Mouse (Mus musculus) embryo, embryonic 9.5 days (tissue): ENCODE results near the gene Enc1.

ENCODE experiments used
- DNase-seq: peaks from one replicate; pipeline ENCODE4 v3.0.0-alpha.2; 2017; ENCODE audit errors: extremely low spot score

Enc1 gene

DNA sequence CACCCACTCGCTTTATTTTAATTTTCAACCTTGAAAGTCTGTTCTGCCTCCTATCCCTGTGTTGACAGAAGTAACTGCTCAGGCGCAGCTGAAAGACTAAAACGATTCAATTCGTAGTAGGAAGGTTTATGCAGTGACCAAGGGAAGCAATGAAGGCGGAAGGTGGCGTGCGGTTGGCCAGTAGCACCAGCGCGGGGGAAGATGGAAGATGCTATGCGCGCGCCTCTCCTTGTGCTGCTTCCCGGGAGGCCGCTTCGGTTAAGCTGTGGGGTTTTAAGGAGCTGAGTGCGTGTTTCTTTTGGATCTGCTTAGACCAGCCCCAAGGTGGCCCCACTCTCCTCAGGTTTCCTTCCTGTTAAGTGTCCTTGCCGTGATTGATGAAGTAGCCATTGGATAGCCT lies 15.8 kb upstream of the Enc1 start:
- no peak for DNase-seq

DNA sequence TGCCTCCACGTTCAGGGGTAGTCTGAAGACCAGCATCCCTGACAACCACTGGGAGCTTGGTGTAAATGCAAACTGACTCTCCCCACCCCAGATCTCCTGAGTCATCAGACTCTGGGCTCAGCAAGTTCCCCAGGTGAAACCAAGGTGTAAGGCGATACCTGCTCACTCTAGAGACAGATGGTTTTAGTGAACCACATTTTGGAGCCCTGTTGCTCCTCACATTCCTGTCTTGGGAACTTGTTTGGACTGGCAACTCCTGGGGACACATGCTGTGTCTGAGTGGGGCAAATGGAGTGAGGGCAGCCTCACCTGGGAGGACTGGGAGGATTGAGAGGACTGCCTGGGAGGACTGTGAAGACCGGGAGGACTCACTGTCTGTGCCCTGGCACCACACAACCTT lies 13.1 kb upstream of the Enc1 start:
- DNase-seq, result no peak

DNA sequence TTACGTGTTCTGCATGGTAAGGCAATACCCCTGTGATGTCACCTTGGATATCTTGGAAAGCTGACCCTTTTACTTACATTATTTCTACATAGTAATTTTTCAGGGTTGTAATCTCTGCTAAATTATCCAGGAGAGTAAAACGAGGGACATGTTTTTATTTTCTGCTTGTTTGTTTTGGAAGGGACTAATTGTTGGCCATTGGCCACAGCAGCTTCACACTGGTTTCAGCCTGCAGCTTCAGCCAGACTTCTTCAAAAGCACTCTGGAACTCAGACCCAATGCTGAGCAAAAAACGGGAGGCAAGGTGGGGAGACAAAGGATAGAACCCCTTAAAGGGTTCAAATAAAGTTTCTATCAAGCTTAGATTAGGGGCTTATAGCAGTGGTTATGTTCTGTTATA lies 10.8 kb upstream of the Enc1 start:
- DNase-seq, result no peak

DNA sequence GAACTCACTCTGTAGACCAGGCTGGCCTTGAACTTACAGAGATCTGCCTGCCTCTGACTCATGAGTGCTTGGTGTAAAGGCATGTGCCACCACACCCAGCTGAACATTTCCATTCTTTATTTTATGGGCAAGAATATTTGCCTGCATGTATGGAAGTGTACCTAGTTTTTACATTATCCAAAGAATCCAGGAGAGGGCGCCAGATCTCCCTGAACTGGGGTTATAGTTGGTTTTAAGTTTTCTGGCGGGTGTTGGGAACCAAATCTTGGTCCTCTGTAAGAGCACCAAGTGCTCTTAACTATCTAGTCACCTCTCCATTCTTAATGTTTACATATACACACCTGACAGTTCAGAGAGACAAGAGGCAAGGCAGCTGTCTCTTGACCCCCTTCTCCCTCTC lies 7.8 kb upstream of the Enc1 start:
- DNase-seq, result no peak

DNA sequence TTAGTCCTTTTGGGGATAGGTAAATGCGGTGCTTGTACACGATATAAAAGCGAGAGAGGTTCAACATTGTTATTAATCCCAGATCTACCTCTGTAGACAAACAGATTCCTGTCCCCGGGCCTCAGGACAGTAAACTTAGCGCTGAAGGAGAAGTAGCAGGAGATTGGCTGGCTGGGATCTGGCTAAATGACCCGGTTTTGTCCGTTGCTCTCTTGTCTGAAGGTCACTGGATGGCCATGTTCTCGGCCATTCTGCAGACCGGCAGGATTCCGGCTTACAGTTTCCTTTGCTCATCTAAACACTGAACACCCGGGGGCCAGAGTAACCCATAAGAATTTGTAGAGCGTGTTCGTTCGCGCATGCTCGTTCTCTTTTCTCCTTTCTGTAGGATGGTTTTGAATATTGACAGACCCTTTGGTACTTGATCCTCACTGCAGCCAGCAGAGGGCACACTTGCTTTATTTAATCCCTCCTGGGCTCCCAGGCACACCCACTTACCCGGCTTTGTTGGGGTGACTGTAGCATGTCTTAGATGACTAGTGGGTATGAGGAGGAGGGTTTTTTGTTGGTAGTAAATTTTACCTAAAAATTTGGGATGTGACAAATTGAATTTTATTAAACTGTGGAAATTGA lies 6.0 kb upstream of the Enc1 start:
- DNase-seq, result peak; percentile 83

DNA sequence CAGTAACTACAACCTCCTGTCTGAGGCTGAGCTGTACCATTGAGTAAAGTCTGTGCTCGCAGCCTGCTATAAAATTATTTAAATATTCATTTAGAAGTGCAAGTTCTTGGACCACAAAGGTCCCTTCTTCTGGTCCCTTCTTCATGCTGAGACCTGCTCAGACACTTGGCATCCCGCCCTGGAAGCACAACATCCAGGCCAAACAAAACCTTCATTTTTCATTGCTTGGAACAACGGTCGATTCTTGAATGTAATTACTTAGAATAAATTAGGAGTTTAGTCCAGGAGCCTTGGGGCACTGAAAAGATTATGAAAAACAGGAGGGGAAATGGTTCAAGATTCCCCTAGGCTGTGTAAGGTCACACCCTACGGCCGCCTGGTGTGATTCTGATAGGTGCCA lies 5.0 kb upstream of the Enc1 start:
- DNase-seq, result no peak

DNA sequence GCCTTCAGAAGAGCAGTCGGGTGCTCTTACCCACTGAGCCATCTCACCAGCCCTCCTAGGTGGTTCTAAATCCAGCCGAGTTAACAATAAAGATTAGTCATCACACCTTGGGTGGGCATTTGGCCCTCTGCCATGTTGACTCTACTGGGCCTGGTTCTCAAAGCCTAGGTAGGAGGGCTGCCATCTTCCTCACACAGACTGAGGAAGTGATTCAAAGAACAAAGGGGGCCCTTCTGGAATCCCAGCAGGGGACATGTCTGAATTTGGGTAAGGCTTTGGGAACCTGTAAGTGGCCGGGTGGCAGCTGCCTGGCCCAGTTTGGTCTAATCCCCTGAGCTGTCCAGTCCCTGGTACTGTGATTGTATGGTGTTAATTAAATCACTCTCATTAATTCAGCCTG lies 3.2 kb upstream of the Enc1 start:
- DNase-seq, result no peak

DNA sequence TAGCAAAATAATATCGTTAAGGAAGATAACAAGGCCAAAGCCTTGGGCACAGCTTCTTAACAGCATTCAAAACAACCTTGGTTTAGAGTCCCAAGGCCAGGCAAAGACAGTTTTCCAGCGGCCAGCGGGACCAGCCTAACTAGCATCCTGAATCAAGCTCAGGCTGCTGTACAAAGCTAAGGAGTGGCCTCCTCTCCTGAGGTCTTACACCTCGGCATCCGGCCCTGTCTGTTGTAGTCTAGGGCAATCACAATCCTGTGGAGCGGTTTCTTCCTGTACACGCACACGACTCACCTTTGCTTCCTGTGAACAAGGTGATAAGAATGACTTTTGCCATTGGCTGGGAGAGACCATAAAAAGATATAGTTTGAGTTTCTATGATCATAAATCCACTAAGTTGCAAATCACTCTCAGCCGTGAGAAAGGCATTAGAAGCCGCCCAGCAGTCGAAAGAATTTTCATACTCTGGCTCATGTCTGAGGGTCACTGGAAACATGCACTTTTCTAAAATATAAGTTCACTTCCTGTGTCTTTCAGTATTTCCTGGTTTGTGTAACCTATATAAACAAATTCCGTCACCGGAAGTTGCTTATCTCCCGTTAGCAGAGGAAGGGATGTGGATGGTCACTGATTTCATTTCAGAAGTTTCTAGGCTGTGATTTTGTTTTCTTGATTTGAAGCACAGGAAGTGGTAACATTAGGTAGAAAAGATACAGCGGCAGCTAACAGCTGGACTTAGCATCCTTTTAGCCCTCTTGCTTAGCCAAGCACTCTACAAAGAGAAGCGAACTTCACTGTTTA lies 2.5 kb upstream of the Enc1 start:
- no peak for DNase-seq

DNA sequence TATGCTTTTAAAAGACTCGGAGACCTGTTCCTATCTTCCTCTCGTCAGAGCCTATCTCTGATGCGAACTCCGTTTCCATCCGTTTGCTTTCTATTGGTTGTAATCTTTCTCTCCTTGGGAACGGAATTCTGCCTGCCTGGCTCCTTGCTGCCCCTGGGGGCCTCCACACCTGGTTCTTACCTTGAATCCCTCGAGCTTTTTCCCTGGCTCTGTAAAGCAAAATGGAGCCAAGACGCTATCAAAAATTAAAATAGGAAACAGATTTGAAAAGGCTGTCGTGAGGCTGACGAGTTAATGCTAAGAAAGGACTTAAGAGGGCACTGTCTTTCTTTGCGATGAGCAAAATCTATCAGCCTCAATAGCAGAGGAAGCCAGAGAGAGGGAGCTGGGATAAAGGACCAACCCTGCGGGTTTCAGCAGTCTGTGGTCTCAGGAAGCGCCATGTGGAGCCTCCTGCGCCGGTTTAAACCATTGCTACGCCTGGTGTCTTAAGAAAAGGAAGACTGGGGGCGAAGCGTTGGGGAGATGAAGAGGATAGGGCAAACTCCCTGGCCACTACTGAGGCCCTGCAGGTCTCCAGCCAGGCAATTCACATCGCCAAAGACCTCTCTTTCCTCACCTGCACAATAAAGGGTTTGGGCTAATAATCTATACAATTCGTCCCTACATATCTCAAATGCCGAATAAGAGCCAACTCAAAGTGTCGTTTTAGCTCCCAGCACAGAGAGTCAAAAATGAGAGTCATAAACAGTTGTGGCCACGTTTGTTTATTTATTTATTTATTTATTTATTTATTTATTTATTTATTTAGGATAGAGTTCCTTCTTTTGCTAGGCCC lies 1.3 kb upstream of the Enc1 start:
- DNase-seq, result peak; percentile 72

DNA sequence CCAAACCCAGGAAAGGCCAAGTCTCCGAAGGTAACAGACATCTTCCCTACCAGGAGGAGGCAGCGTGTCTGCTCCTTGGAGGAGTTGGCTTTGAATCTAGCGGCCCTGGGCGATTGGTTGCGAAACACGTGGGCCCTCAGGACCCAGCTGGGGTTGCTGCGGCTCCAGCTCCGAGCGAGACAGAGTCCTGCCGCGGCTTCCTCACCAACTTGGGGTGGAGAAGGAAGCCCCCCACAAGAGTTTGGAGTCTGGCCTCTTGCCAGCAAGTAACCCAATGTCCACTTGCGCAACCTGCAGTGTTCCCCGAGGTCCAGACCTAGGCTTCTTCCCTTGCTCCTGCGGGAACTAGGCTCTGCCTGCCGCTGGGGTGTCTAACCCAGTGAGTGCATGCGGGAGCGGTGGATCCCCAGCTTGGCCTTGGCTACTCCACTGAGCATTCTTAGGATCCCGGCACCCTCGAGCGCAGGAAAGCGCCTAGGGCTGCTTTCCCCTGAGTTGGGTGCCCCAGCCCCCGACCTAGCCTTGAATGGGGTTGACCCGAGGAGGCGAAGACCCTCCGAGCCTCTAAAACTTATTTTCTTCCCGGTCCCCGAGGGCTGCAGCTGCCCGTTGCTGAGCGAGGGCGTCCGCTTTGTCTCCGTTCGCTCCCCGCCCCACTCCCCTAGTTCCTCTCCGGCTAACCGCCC lies 483 bp upstream of the Enc1 start:
- DNase-seq, result peak; percentile 87

DNA sequence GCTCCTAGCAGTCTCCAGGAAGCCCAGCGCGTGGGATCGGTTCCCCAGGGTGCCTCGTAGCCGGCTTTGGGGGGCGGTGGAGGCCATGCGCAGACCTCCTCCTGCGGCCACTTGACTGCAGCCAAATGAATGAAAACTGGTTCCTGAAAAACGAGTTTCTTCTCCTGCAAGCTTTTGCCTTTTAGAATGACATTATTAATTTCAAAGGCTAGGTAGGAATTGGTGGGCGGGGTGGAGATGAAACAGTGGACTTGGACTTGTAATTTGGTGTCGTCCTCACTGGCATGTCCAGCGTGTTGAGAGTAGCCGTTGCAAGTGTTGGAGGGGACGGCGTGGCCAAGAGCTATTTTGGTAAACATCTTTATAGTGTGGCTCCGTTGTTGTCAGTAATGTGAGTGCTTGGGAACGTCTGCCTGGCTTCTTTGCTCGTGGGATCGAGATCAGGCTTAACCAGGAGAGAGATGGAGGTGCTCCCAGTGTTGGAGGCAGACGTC lies 929 bp downstream of the Enc1 start:
- no peak for DNase-seq

DNA sequence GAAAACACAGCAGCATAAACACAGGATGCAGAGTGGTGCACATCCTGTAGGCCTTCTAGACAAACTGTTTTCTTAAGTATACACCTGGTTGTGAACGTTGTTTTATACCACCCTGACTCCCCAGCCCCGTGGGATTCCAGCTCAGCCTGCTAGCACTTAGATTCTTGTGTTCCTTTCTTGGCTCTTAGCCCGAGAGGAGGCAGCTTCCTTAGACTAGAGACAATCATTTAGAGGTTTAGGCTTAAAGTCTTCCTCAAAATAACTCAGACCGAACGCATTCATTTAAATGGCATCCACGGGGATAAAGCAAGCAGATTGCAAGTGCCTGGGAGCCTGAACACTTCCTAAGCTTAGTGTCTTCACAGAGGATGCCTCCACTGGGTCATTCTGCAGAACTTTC lies 1.8 kb downstream of the Enc1 start:
- DNase-seq, result no peak

DNA sequence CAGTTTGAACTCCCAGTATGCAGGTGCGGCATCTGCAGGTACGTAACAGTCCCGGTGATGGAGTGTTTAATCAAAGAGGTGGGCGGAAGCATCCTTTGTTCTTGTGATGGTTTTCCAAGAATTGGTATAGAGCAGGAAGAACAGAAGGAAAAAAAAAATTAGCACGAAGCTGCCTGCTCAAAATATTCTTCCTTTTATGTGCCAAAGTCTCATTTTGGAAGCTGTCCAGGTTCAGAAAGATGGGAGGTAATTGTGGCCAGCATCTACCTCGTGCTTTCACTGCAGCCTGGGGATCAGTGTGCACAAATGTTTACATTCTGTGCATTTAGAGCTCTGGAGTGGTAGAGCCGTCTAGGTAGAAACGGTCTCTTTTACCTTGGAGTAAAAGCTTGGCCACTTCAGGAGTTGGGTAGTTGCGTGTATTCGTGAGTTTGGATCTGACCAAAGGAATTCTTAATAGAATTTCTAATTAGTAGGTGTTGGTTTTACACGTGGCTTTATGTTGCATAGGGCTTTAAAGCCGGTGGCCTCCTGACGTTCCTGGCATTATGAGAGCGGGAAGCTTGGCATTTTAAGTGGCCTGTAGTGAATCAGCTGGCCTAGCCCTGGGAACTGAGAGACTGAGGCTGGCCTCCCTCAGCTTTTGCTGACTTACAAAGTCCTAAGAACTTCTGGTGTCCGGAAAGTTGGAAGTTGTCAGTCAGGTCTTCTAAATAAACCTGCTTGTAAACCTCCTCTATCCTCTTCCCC lies 3.2 kb downstream of the Enc1 start:
- DNase-seq, result no peak

DNA sequence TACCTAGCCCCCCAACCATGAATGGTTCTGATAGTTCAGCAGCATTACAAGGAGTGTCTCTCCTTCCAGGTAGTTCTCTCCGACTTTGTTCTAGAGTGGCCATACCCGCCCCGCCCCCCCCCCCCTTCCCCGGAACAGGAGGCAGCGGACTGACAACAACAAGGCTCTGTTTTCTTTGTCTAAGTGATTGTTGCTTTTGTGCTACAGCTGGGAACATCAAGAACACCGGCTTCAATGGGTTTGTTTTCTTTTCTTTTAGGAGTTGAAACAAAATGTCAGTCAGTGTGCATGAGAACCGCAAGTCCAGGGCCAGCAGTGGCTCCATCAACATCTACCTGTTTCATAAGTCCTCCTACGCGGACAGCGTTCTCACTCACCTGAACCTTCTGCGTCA lies 3.8 kb downstream of the Enc1 start:
- DNase-seq, result no peak

DNA sequence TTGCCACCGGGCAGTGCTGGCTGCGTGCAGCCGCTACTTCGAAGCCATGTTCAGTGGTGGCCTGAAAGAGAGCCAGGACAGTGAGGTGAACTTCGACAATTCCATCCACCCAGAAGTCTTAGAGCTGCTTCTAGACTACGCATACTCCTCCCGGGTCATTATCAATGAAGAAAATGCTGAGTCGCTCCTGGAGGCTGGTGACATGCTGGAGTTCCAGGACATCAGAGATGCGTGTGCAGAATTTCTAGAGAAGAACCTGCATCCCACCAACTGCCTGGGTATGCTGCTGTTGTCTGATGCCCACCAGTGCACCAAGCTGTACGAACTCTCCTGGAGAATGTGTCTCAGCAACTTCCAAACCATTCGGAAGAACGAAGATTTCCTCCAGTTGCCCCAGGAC lies 4.3 kb downstream of the Enc1 start:
- DNase-seq, result no peak

DNA sequence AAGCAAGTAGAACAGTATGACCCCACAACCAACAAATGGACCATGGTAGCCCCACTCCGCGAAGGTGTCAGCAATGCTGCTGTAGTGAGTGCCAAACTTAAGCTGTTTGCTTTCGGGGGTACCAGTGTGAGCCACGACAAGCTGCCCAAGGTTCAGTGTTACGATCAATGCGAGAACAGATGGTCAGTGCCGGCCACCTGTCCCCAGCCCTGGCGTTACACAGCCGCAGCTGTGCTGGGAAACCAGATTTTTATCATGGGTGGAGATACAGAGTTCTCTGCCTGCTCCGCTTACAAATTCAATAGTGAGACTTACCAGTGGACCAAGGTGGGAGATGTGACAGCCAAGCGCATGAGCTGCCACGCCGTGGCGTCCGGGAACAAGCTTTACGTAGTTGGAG lies 5.3 kb downstream of the Enc1 start:
- no peak for DNase-seq

DNA sequence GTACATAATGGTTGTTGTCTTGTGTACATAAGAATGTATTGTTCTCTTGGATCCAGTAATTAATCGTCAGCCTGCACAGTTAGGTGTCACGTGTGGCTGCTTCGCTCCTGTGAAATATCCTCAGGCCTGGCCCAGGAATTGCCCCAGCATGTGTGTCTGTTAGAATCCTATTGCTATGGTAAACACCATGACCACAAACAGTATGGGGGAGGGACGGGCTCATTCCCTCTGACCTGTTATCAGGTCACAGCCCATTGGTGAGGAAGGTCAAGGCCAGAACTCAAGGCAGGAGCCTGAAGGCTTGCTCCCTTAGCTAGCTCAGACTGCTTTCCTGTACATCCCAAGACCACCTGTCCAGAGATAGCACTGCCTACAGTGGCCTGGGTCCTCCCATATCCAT lies 6.8 kb downstream of the Enc1 start:
- no peak for DNase-seq

DNA sequence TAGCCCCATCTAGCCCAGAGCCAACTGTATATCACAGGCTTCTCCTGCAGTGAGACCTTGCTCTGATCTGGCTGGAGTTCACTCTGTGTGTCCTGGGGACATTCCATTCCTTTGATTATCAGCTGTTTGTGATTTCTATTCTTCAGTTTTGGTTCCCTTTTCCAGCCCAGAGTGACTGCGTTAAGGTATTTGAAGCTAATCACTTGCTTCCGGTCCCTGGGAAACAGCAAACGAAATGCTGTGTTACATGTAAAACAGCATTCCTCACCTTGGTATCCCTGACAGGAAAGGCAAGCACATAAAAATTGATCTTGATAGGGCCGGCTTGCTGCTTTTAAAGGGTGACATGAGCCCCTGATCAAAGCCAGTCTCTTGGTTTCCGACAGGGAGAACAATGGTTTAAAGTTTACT lies 8.2 kb downstream of the Enc1 start:
- no peak for DNase-seq

DNA sequence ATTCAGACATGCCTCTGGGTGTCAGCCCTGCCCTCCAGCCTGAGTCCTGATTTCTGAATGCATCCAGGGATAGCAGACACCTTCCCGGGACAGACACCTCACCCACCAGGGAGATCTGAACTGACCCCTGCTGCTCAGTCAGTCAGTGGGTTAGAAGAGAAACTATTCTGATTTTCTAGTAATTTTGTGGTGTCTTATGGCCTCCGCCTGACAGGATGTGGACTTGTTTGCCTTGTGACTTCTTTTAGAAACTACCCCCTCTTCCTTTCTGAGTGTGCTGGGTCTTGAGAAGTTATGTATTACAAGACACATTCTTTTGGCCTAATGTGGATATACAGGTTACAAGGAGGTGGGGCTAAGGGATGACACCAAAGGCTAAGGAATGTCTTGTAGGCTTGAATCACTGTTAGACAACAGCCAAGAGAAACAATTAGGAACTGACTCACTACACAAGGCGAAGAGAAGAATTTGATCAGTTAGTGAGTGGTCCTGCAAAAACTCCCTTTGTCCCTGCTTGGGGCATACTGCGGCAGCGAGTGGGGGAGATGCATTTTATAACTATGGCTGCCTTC lies 8.7 kb downstream of the Enc1 start:
- no peak for DNase-seq

DNA sequence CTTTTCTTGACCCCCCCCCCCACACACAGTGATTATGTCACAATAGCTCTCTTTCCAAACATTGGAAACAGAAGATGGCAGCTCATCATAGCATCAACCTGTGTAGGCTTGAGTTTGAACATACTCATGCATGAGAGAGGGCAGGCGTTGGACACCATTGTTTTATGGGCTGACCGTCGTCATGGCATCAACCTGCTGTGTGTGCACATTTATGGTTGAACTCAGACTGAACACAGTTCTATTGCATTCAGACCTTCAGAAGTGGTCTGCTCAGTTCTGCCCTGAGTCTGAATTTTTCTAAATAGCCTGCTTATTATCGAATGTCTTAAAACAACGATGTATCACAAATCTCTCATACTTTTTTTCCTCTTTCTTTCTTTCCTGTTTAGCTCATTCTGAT lies 9.2 kb downstream of the Enc1 start:
- DNase-seq, result peak; percentile 26
